Mouse (Mus musculus) megakaryocyte progenitor cell, adult 5-6 weeks (primary cell): ENCODE results near the gene Slc11a1. TPM values are rescaled to one million over a fixed set of nuclear protein-coding genes. Genes with fewer than 3 reads are reported as not detected.
A peak's percentile ranks its signal among the peaks of the same experiment; 100 is the strongest.
"Not testable (repeated sequence)": the region's sequence is repeated elsewhere in the genome, so short reads cannot be mapped to it uniquely, and the experiment has no call there.

Source experiments
- ATAC-seq: replicated peaks from 2 replicates; pipeline ENCODE4 v1.8.0; 2016; ENCODE audit warnings: mild to moderate bottlenecking, moderate TSS enrichment, inconsistent platforms; ENCODE audit not compliant: poor library complexity
- total RNA-seq, 2 experiments: library from RNA; stranded (forward) in 1 of 2; stranded (reverse) in 1 of 2; fragments of 157-497, 149-512 nt in 1 of 2; fragments of 200-1000 nt in 1 of 2; gene quantifications; 2 replicates each; pipeline versions ENCODE4 v1.2.3 to v1.2.4; 2015 to 2017

The Slc11a1 gene
- 2.1 and 3.8 TPM in 2 replicates for total RNA-seq (2015)
- total RNA-seq (2017), result 0.95 and 1.7 TPM in 2 replicates

DNA sequence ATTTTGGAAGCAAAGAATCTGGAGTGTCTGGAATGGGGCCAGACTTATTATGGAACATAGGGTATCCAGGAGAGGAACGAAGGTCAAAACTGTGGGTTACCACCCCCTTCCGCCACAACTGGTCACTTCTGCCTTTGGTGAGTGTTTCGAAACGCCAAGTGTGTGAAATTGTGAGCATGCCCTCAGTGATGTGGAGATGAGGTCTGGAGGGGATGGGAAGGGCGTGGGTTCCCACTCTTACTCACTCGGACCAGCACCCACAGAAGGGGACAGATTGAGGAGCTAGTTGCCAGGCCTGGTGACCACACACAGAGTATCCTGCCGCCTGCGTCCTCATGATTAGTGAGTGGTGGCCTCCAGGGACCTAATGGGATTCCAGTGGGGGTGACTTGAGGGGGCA, at the start of gene Slc11a1:
Gene Slc11a1 (plus strand): TSS at position 216 of the 400 bp plus-strand sequence.
- peak; percentile 76 for ATAC-seq

- not testable (repeated sequence) for ATAC-seq
Observed at GRCm38 (mm10) chr1:74326916-74327315, 48.1 kb upstream of the Slc11a1 start.

- no peak for ATAC-seq
Observed at GRCm38 (mm10) chr1:74329899-74330431, 45.0 kb upstream of the Slc11a1 start.

DNA sequence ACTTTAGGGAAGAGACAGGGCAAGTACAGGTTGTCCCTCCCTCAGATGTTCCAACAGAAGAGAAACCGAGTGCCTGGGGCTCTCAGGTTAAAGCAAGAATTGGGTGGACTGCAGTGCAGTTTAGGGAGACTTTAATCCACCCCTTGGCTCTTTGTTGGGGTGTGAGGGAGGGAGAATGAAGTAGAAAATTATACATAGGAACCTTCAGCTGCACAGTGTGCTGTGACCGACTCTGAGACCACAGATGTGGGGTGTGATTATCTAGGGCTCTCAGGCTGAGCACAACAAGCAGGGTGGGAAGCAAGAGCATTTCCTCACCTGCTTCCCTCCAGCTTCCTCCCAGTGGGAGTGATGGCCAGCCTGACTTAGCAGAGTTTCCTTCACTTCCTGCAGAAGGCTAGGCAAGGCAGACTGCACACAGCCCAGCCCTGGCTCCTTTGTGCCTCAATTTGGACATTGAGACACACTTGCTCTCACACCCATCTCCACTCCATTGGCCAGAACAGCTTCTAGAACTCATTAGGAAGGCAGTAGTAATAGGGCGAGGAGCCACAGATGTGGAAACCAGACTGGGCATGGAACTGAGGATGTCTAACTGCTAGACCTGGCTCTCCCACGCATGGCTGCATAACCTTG, 43.8 kb upstream of the Slc11a1 start:
- peak; percentile 12 for ATAC-seq

DNA sequence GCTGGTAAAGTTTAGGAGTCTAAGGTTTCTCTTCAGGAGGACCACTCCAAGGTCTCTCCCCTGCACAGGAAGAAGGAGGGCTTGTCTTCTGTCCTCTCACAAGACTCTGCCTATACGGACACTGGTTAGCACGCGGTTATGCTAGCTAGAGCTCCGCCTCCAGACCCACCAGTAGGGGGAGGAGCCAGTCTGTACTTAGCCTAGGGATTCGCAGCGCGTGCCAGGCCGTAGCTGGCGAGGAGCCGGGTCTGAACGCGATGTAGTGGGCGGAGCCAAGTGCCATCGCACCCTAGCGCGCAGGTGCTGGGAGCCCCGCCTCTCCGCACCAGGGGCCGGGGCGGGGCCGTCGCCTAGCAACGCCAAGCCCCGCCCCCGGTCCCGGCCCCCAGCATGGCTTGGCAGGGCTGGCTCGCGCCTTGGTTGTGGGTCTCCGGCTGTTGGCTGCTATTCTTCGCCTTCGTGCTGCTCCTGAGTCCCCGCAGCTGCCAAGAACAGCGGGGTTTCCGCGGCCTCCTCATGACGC, 42.7 kb upstream of the Slc11a1 start:
- peak; percentile 87 for ATAC-seq

DNA sequence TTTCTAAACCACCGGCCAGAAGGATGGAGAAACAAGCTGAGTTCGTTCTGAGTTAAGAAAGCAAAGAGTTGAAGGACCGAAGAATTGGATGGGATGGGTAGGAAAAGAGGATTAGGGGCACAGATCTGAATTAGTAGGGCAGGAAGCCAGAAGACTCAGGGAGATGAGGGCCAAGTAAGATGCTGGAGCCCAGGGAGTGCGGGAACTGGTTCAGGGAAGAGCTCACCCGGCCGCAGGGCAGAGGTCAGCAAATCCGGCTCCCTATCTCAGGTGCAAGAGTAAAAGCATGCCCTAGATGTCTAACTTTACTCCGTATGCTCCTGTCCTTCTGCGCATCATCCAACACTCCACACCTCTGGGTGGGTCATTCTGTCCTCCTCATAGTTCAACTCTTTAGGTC, 42.1 kb upstream of the Slc11a1 start:
- no peak for ATAC-seq

DNA sequence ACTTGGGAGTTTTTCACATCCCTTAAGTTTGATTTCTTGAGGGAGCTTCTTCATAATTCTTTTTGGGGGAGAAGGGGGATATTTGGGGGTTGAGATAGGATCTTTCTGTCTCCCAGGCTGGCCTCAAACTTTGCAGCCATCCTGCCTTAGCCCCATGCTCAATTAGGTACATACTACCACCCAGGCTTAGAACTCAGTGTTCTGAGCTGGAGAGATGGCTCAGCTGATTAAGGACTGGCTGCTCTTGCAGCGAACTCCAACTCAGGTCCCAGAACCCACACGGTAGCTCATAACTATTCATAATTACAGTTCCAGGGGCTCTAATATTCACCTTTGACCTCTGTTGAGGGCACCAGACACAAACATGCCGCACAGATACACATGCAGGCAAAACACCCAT, 40.4 kb upstream of the Slc11a1 start:
- no peak for ATAC-seq

GRCm38 (mm10) chr1:74335033-74335432, 40.0 kb upstream of the Slc11a1 start:
- no peak for ATAC-seq

DNA sequence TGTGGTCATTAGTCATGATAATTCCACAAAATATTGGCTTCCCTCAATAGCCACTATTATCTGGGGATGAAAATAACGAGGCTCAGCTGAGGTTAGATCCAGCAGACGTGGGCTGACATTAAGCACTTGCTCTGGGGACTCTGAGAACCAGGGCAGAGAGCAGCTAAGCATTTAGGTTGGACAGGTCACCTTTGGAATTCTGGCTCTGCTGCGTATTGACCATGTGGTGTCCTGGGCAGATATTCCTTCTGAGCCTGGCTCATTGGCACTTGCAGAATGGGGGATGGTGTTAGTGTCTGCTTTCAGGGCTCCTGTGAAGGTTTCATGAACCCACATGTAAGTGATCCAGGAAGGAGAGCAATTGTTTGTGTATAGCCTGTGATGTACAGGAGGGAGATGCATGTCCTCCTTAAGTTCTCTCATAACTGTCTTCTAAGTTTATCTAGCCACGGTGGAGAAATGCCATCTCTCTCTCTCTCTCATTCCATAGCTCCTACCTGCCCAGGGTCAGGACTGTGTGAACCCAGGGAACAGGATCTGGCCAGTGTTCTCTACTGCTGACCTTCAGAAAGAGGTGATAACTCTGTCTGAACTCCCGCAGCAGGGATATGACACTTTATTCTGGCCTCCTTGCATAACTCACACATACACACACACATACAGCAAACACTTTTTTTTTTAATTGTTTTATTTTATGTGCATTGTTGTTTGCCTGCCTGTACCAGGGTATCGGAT, 39.4 kb upstream of the Slc11a1 start:
- ATAC-seq, result no peak

DNA sequence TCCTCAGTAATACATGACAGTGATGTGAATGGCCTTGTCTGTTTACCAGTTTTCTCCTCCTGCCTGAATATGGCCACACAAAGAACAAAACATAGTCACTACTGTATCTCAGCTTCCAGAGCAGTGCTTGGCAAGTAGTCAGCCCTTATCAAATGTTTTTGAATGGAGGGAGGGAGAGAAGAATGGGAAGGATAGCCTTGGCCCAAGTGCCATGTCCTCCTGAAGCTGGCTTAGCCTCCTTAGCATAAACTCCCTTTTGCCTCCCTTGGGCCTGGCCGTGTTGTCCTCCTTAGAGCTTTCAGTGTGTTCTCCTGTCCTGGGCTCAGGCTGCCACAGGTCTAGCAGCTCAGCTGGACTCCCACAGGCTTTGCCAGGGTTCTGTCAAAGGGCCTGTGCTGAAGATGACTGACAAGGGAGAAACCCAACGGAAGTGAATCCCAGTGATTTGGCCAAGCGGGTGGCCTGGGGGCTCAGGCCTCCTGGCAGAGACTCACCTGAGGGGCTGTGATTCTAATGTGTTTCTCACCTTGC, 37.7 kb upstream of the Slc11a1 start:
- no peak for ATAC-seq

GRCm38 (mm10) chr1:74338013-74338412, 37.0 kb upstream of the Slc11a1 start:
- ATAC-seq, result no peak

DNA sequence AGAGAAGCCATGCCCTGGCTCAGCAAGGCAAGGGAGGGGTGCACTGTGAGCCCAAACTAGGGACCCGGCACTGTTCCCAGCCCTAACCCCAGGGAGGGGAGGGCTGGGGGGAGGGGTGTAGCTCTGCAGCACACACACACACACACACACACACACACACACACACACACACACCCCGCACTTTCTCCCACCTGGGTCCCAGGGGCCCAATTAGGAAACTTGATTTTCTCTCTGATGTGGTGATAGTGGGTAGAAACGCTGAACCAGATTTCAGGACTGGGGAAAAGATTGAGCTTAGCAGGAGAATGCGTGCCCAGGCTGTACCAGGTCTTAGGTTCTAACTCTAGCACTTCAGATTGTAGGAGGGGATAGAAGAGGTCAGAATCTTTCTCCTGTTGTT, 36.4 kb upstream of the Slc11a1 start:
- ATAC-seq, result no peak

- ATAC-seq, result no peak
Observed at GRCm38 (mm10) chr1:74339917-74340316, 35.1 kb upstream of the Slc11a1 start.

- no peak for ATAC-seq
Observed at GRCm38 (mm10) chr1:74340361-74340764, 34.6 kb upstream of the Slc11a1 start.

DNA sequence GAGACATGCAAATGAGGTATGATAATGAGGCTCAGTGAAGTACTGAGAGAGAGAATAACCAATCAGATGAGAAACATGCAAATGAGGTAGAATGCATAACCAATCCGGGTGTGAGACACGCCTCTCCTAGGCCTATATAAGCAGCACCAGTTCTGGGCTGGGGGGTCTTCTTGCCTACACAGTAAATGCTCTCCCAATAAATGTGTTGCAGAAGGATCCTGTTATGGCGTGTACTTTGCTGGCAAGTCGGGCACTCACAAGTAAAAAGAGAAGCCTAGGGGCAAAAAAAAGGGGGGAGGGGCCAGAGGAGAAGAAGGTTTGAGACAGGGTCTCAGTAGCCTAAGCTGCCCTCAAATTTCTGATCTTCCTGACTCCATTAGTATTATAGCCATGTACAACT, 34.0 kb upstream of the Slc11a1 start:
- ATAC-seq, result not testable (repeated sequence)

DNA sequence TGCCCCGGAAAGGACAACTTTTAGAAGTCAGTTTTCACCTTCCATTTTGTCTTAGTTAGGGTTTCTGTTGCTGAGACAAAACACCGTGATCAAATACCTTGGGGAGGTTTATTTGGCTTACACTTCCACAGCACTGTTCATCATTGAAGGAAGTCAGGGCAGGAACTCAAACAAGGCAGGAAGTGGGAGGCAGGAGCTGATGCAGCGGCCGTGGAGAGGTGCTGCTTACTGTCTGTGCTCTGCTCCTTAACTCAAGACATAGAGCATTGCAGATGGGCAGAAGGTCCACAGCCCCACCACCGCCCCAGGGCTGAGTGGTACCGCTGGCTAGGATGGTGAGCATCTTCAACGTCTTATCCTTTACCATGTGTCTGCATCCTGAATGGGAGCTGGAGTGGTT, 33.1 kb upstream of the Slc11a1 start:
- ATAC-seq, result no peak

DNA sequence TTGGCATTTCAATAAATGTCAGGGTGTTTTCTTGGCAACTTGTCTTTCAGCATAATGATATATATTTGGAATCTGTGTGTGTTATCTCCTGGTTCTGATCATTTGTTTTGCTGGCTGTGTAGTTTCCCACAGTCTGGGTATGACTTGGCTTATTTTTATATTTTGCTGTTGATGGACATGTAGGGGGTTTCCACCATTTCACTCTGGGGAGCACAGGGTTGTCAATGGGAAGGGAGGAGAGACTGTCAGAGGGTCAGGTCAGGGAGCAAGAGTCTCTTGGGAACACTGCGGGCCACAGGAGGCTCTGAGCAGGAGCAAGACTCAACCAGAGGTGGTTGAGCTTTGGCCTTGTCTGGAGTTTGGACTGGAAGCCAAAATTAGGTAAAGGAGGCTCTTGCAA, 32.7 kb upstream of the Slc11a1 start:
- no peak for ATAC-seq

GRCm38 (mm10) chr1:74343161-74343560, 31.8 kb upstream of the Slc11a1 start:
- ATAC-seq, result no peak

GRCm38 (mm10) chr1:74344163-74344916, 30.7 kb upstream of the Slc11a1 start:
- no peak for ATAC-seq

DNA sequence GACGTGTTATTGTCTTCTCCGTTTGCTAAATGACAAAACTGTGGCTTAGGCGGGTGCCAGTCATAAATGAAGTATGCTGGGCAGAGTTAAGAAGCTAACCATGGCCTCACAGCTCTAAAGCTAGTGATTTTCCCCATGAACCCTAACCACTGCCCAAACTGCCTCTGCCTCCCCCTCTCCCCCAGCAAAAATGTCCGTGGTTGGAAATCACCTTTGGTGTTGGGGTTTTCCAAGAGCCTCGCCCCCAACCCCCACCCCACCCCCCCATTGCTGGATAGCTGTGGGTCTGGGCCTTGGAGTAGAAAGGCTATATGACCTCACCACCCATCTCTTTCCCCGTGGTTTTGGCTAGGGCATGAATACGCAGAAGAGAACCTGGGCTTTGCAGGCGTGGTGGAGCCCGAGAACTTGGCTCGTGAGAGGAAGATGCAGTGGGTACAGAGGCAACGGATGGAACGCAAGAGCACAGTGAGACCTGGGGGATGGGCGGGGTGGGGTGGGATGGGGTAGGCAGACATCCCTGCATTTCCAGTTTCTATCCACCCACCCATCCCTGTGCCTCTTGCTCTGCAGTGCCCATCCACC, 23.7 kb upstream of the Slc11a1 start:
- no peak for ATAC-seq
